Mouse (Mus musculus): ENCODE measurements around the gene Crybg1. TPM values are rescaled to one million over a fixed set of nuclear protein-coding genes. Genes with fewer than 3 reads are reported as not detected.
A peak's percentile ranks its signal among the peaks of the same experiment; 100 is the strongest.

Crybg1 gene
- polyA plus RNA-seq, 1 experiment from 2014 or later: 4.6 TPM

DNA sequence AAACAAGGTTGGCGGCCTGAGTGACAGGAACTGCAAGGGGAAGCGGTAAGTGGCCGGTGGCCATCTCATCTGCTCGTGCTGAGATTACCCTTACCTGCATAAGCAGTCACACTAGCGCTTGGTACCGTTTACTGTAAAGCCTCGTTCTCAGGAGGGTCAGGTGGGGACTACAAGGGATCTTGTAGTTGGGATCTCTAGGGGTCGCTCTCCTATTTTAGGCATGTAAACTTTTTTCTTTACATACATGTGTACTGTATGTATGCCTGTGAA is 237.8 kb downstream of the Crybg1 start:
- no peak overlapping the region for H3K4me3 ChIP-seq (replicated peaks)
- H3K4me2 ChIP-seq (replicated peaks): no peak overlapping the region
- WGBS: 85% methylated on average over 8 of the region's 8 CpGs
- no peak overlapping the region for H3K27ac ChIP-seq (replicated peaks)
- H3K27me3 ChIP-seq: no peaks in the 10 kb centered on the region
- no peaks in the 10 kb centered on the region for H3K9me3 ChIP-seq (replicated peaks)
- H3K4me1 ChIP-seq: no peaks in the 10 kb centered on the region
- H3K9ac ChIP-seq: no peak overlapping the region
- ATAC-seq (ENCODE audit: insufficient number of reproducible peaks, low FRiP score, low TSS enrichment, low read depth): no peak
- H3K36me3 ChIP-seq: no peaks in the 10 kb centered on the region

DNA sequence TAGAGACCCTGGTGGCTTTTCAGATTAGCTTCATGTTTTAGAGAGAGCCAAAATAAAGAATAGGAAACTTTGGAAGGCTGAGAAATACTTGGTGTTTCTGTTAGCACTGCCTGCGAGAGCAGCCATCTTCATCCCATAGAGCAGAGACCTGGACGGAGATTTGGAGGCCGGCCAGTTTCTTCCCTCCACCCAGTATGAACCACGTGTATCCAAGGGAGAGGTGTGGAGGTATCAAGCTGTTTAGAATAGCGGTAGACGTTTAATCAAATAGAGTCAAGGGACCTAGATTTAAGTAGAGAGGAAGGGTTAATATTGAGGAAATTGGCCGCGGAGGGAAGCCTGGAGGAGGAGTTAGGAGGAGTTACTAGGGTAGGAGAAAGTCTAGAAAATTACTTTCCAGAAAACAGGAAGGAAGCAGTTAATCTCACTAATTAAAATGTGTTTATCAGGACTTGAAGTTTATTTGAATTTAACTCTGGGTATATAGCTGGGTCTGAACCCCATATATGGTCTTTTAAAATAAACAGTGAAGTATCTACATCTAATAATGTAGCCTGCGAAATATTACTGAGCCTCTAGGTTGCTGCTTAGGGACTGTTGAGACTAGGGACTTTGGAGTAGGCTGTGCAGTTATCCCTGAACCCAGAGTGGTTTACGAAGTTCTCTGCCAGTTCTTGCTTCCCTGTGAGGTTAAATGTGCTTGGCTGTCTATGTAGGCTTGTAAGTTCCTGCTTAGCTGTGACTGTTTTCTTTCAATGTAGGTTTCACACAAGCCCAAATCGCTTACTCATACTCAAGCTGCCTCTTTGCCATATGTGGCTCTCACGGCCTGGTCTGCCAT is 238.4 kb downstream of the Crybg1 start:
- Histone ChIP-seq H3K4me3 (replicated peaks) (no peak overlapping the region), H3K36me3 (no peaks in the 10 kb centered on the region), H3K4me2 (replicated peaks) (no peak overlapping the region), H3K9me3 (replicated peaks) (no peaks in the 10 kb centered on the region), H3K9ac (no peak overlapping the region), H3K27me3 (no peaks in the 10 kb centered on the region), H3K4me1 (no peaks in the 10 kb centered on the region), H3K27ac (replicated peaks) (no peak overlapping the region)
- no peak for ATAC-seq (ENCODE audit: insufficient number of reproducible peaks, low FRiP score, low TSS enrichment, low read depth)
- WGBS: 84% methylated on average over 12 of the region's 12 CpGs

GRCm38 (mm10) chr10:43904569-43904968 is 244.1 kb downstream of the Crybg1 start:
- Histone ChIP-seq H3K9ac (no peak overlapping the region), H3K27ac (replicated peaks) (no peak overlapping the region), H3K36me3 (no peaks in the 10 kb centered on the region), H3K27me3 (no peaks in the 10 kb centered on the region), H3K4me1 (peaks cover 8% of the 10 kb centered on the region; the same call in 1 of the 2 replicates), H3K9me3 (replicated peaks) (no peaks in the 10 kb centered on the region), H3K4me3 (replicated peaks) (no peak overlapping the region), H3K4me2 (replicated peaks) (no peak overlapping the region)
- 97% methylated on average over 1 of the region's 1 CpGs for WGBS
- no peak for ATAC-seq (ENCODE audit: insufficient number of reproducible peaks, low FRiP score, low TSS enrichment, low read depth)

GRCm38 (mm10) chr10:43901578-43902194 is 247.0 kb downstream of the Crybg1 start, which contains the start of the genes Qrsl1 and Rtn4ip1:
TSS of gene Qrsl1 (minus strand) at chr10:43901745.
TSS of gene Rtn4ip1 (plus strand) at chr10:43901807.
- Histone ChIP-seq H3K27ac (replicated peaks) (peak within 1 kb of the TSS; percentile 56), H3K36me3 (no peaks in the 10 kb centered on the region), H3K27me3 (no peaks in the 10 kb centered on the region), H3K9me3 (replicated peaks) (no peaks in the 10 kb centered on the region), H3K4me1 (peaks cover 8% of the 10 kb centered on the region; the same call in 1 of the 2 replicates), H3K9ac (peak within 1 kb of the TSS; percentile 49), H3K4me2 (replicated peaks) (peak within 1 kb of the TSS; percentile 61), H3K4me3 (replicated peaks) (peak within 1 kb of the TSS; percentile 80)
- peak; percentile 97 for ATAC-seq (ENCODE audit: insufficient number of reproducible peaks, low FRiP score, low TSS enrichment, low read depth)
- under 1% methylated on average over 40 of the region's 40 CpGs for WGBS

DNA sequence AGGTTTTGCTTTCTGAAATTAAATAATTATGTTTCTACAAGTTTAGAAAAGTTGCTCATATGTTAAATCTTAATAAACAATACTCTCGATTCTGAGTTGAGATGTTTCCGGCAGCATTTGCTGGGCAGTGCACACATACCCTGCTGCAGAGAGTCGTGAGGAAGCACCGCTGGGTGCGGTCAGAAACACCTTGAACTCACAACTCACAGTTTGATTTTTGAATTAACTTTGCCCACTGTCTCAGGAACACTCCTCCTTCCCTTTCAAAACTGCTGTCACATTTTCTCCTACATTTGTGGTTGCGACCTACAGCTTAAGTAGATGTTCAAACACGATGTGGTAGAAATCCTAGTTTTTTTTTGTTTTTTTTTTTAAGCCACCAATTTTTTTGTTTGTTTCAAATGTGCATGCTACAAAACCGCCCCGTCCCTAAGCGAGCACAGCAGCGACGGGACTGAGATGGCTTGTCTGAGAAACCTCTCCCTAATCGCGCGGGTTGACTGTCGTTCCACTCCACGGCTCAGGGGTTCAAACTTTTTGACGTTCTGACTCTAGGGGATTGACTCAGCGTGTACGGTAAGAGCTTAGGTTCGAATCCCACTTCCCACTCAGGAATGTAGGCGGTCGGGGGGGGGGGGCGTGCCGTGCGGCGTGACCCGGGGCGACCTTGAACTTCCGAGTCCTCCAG is 247.6 kb downstream of the Crybg1 start:
- ATAC-seq (ENCODE audit: insufficient number of reproducible peaks, low FRiP score, low TSS enrichment, low read depth): no peak; the same call in 1 of the 2 replicates
- Histone ChIP-seq H3K9ac (0 out of 2 replicates have a peak overlapping the region, but pooled peaks have one; percentile 35), H3K4me2 (replicated peaks) (peak overlapping the region; percentile 49), H3K36me3 (no peaks in the 10 kb centered on the region), H3K9me3 (replicated peaks) (no peaks in the 10 kb centered on the region), H3K27me3 (no peaks in the 10 kb centered on the region), H3K4me1 (peaks cover 8% of the 10 kb centered on the region; the same call in 1 of the 2 replicates), H3K4me3 (replicated peaks) (peak overlapping the region; percentile 80), H3K27ac (replicated peaks) (peak overlapping the region; percentile 56)
- WGBS: 6% methylated on average over 30 of the region's 30 CpGs

Other genes with a start within 250 kb of the Crybg1 start
- 16.6 and 17.1 TPM in 2 replicates for gene Qrsl1, start 247.1 kb downstream of the Crybg1 start, polyA plus RNA-seq (2015; fragmentation: Nextera tagmentation; extraction: Ambion mirVana)
- gene Rtn4ip1, start 247.0 kb downstream of the Crybg1 start, polyA plus RNA-seq (2015; fragmentation: Nextera tagmentation; extraction: Ambion mirVana): 11.6 and 13.1 TPM in 2 replicates
- gene Atg5, start 119.5 kb upstream of the Crybg1 start, polyA plus RNA-seq (2015; fragmentation: Nextera tagmentation; extraction: Ambion mirVana): 45.9 and 48.6 TPM in 2 replicates

Data from embryonic facial prominence, embryonic 15.5 days (tissue).